Mouse (Mus musculus): ENCODE measurements around the gene 4931406C07Rik.

4931406C07Rik gene

GRCm38 (mm10) chr9:15288402-15288801, 17.8 kb downstream of the 4931406C07Rik start:
- DNase-seq (ENCODE audit: low spot score) = no peak

GRCm38 (mm10) chr9:15287846-15288245, 18.4 kb downstream of the 4931406C07Rik start:
- no peak for DNase-seq (ENCODE audit: low spot score)

- no peak for DNase-seq (ENCODE audit: low spot score)
Observed at GRCm38 (mm10) chr9:15285443-15285842, 20.8 kb downstream of the 4931406C07Rik start.

DNA sequence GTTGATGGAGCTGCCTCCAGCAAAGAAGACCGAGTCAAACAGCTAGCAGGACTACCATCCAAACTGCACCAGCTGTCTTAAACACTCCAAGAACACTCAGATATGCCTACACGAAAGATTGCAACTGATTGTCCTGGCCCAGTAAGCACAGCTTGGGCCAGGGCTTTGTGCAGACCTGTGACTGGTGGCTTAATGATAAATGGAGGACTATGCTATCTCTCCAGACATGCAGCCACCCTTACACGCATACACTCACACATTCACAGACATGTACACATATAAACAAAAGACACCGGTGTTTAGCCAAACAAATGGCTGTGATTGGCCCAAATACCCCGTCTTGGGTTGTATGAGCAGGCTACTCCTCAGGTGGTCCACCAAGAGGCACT, 25.8 kb downstream of the 4931406C07Rik start:
- DNase-seq (ENCODE audit: low spot score) = no peak

DNA sequence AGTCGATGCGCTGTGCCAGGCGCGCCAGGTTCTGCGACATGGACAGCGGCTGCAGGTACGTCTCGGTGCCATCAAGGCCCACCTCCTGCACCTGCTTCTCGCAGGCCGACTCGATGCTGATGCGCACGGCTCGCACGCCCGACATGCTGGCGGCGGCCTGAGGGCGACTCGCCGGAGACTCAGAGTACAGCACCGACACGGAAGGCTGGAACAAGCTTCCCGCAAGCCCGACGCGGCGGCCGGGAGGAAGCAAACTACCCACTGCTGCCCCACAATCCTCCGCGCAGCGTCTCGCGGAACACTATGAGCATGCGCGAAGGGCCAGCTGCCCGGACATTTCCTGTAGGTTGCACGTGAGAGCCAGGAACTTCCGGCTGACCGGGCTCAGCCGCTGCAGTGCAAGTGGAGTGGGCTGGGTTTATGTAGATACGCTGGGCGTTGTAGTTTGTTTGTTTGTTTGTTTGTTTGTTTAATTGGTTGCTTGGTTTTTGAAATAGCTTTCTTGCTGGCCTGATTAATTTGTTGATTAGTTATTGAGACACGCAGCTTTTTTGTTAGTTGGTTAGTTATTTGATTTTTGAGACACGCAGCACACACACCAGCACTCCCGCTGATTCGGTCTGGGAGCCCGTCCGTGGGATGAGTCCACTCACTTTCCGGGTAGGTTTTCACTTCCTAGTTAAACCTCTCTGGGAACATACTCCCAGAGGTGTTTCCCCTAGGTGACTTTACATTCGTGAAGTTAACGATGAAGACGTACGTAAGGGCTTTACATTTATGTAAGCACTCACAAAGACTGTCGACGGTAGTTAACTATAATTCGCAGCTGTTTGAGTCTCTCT, 26.4 kb downstream of the 4931406C07Rik start, which contains the start of gene Med17:
Med17 (minus strand) TSS at position 283 of the 842 bp plus-strand sequence.
- peak; percentile 94 for DNase-seq (ENCODE audit: low spot score)

DNA sequence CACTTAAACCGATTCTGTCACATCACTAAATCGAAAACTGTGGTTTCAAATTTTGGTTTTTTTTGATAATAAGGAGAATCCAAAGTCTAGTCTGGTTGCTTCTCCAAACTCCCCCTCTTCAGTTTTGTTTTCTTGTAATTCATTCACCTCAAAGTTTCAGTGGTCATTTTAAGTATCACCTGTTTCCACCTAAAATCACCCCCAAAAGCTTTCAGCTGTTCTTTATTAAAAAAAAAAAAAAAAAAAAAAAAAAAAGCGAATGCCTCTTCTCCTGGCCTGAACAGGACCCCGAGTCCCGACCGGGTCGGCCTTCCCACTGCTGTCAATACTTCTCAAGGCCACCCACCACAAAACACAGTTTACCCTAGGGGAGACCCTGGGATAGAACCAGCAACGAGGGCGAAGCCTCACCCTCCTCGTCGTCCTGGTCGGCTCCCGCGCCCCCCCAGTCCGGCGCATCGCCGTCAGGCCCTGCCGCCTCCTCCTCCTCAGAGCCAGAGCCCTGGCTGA, 27.1 kb downstream of the 4931406C07Rik start:
- no peak for DNase-seq (ENCODE audit: low spot score)

DNA sequence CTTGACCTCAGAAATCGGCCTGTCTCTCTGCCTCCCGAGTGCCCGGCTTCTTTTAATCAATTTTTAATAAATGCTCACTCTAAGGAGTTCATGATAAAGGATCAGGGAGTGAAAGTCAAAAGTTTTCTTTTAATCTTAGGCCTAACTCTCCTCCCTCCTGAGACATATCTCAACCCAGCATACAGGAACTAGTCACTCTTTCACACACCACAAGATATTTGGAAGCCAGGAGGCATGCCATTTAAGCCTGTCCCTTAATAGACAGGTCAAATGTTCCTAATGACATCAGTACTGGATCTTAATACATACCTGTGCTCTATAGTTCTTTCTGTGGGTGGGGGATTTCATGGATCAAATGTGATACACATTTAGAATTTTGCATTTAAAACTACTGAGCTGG, 27.9 kb downstream of the 4931406C07Rik start:
- DNase-seq (ENCODE audit: low spot score) = no peak

- DNase-seq (ENCODE audit: low spot score) = no peak
Observed at GRCm38 (mm10) chr9:15276855-15277254, 29.4 kb downstream of the 4931406C07Rik start.

DNA sequence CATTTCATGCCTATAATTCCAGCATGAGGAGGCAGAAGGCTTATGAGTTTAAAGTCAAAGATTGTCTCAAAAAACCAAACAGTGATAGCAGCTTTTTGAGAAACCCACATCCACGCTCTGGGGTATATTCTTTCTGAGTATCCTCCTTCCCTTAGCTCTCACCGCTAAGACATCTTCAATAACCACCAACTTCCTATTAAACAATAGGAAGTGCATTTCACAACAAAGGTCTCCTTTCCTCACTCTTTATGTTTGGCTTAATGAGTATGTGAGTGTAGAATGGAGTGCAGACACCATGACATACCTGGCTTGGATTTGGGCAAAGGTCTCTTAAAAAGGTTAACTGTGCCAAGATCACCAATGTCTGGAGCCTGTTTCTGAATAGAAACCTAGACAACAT, 32.3 kb downstream of the 4931406C07Rik start:
- DNase-seq (ENCODE audit: low spot score) = no peak

- DNase-seq (ENCODE audit: low spot score) = no peak
Observed at GRCm38 (mm10) chr9:15263487-15263886, 42.8 kb downstream of the 4931406C07Rik start.

GRCm38 (mm10) chr9:15261980-15262379, 44.3 kb downstream of the 4931406C07Rik start:
- no peak for DNase-seq (ENCODE audit: low spot score)

DNA sequence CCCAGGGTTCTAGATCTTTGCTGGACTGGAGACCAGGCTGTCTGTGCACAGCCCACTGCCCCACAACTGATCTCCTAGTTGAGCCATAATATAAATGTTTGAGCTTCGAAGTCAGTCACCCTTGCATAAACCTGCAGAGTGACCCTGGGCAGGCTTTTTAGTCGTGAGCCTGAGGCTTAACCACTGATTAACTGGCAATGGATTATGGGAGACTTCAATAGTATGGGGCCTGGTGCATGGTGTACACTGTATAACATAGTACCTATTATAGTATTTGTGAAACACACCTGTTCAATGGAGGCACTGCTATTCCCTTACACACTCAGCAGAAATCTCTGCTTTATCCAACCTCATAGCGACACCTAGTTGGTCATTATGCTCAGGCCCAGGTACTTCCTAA, 50.0 kb downstream of the 4931406C07Rik start:
- DNase-seq (ENCODE audit: low spot score) = no peak

GRCm38 (mm10) chr9:15254501-15254900, 51.7 kb downstream of the 4931406C07Rik start:
- DNase-seq (ENCODE audit: low spot score) = no peak

- DNase-seq (ENCODE audit: low spot score) = no peak
Observed at GRCm38 (mm10) chr9:15252196-15252595, 54.1 kb downstream of the 4931406C07Rik start.

DNA sequence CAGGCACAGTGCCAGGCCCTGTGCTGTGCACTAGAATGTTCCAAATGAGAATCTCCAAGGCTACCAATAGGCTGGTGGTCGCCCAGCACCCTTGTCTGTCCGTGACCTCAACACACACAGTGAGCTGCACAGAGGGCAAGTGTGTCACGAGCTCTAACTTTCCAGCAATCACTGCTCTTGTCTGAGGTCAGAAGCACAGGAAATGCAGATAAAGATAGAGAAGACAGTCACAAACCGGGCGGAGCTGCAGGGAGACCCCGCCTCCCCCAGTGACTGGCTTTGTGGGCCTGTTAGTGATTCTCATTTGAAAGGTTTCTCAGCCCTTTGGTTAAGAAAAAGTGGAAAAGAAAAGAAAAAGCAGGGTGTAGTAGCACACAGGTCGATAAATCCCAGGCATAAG, 55.9 kb downstream of the 4931406C07Rik start:
- no peak for DNase-seq (ENCODE audit: low spot score)

DNA sequence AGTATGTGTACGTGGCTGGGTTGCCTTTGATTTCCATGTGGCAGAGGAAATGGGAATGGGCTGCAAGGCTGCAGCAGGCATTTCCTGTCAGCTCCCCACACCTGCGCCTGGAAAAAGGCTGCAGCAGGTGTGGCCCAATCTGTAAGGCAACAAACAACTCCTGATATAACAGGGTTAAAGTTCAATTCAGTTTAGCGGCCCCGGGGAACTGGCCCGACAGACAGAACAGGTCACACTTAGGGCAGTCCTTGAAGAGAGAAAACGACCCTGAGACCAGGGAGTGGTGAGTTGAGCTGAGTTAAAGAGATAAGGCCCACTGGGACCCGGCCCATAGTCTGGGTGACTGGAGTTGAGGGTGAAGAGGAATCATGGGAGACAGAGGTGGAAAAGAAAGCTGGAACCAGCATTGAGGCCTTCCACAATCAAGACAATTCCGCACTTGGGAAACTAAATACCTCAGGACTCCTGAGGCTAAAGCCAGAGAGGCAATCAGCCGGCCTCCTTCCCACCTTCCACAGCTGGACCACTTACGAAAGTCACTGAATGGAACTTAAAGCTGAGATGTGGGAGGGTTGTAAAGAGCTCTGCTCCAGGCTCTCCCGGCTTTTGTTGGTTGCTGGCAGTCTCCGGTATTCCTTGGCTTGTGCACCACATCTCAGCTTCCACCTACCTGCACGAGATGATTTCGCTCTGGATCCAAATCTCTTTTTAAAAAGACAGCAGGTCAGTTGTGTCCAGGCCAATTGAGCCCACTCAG, 60.8 kb downstream of the 4931406C07Rik start:
- no peak for DNase-seq (ENCODE audit: low spot score)

- no peak for DNase-seq (ENCODE audit: low spot score)
Observed at GRCm38 (mm10) chr9:15242130-15242529, 64.1 kb downstream of the 4931406C07Rik start.

GRCm38 (mm10) chr9:15241596-15241939, 64.7 kb downstream of the 4931406C07Rik start:
- DNase-seq (ENCODE audit: low spot score) = peak; percentile 55

GRCm38 (mm10) chr9:15240863-15241595, 65.2 kb downstream of the 4931406C07Rik start:
- DNase-seq (ENCODE audit: low spot score) = no peak

DNA sequence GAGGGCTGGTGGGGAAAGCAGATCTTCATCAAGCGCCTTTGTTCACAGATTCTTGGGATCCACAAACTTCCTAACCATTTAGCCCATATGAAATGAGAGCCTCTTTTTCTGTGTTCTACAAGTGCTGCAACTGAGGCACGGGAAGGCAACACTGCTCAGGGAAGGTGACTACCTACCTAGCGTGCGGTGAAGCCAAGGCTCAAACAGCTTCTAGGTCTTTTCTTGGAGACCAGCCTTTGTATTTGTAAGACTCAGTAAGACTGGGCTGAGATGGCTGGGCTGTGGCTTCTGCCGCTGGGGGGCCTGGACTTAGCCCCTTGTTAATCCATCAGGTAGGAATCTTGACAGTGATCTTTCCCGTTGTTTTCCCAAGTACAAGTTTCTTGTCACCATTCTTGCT, 66.2 kb downstream of the 4931406C07Rik start:
- no peak for DNase-seq (ENCODE audit: low spot score)

DNA sequence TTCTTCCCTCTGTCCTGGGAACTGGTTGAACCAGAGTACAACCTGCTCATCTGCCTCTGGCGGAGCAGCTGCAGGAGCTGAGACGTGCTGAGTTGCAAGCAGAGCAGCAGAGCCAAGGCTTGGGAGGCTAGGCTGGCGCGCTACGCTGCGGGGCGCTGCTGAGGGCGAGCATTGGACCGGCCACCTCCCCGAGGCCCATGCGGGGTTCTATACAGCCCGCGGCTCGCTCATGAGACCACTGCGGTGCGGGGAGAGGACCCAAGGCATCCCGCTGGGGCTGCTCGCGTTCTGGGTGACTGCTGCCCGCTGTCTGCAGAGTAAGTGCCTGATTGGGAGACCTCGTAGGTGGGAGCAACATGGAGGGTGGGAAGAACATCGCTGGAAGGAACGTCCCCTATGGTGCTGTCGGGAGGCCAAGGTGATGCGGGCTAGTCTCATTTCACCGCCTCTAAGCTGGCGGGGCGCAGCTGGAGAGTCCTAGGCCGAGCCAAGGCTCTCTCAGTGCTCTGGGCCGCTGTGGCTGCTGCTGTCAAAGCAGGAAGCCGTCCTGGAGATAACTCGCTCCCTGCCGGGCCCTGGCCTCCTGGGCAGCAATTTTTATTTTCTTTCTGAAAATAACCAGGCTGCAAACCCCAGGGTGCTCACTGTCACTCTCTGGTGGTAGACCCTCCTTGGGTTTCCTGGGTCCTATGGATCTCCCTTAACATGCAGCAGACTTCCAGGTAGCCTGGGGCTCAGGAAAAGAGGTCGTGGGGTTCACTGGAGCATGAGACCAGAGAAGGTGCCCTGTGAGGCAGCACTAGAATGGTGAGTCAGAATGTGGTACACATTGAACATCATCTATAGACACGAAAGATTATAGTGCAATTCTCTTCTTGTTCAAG, 67.0 kb downstream of the 4931406C07Rik start, which contains the start of gene Vstm5:
Vstm5 (plus strand) TSS at position 4 of the 884 bp plus-strand sequence.
- DNase-seq (ENCODE audit: low spot score) = no peak

Data from lung, postnatal 25 days (tissue).